Mouse (Mus musculus) adrenal gland, postnatal 36 days (tissue): ENCODE data around the gene Rps12. TPM values are rescaled to one million over a fixed set of nuclear protein-coding genes. Genes with fewer than 3 reads are reported as not detected.
A peak's percentile ranks its signal among the peaks of the same experiment; 100 is the strongest.
"Not testable (repeated sequence)": the region's sequence is repeated elsewhere in the genome, so short reads cannot be mapped to it uniquely, and the experiment has no call there.

Experiments used
- DNase-seq, 2 experiments: peaks; one replicate each; pipeline ENCODE4 v3.0.0; 2021; ENCODE audit warnings: mixed read lengths in 1 of 2
- total RNA-seq, 2 experiments: library from RNA; stranded (reverse); gene quantifications; 2 replicates each; pipeline ENCODE4 v1.2.3; 2021

Gene Rps12
- total RNA-seq, 2 experiments from 2014 or later = 451 to 467 TPM

DNA sequence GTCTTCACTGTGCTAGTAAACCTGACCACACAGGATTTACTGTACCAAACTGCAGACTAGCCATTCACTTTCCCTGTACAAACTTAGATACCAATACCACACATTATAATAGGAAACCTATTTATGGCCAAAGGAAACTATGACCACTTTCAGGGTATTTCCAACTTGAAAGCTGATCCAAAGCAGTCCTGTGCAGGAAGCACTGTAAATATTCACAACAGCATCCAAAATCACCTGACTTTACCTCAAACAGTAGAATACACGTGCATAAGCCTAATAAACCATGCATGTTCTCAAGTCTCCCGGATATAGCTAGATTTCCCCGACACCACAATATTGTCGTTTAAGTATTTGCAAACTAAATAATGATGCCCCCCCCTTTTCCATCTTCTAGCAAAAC is 1.0 kb downstream of the Rps12 start:
- DNase-seq = no peak

DNA sequence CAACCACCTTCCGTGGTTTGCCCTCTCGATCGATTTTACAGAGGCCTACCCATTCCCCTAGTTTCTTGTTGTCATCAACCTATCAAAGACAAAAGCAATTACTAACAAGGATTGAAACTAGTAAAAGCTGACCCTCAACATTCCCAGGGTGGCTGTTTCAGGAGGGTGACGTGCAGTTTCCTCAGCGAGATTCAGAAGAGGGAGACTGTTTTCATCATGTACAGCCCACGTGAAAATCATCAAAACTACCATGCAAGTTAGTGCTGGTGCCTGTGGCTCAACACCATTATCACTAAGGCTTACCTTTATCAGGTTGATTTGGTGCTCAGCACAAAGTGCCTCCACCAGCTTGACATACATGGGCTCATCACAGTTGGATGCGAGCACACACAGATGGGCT is 1.5 kb downstream of the Rps12 start:
- DNase-seq = not testable (repeated sequence)

DNA sequence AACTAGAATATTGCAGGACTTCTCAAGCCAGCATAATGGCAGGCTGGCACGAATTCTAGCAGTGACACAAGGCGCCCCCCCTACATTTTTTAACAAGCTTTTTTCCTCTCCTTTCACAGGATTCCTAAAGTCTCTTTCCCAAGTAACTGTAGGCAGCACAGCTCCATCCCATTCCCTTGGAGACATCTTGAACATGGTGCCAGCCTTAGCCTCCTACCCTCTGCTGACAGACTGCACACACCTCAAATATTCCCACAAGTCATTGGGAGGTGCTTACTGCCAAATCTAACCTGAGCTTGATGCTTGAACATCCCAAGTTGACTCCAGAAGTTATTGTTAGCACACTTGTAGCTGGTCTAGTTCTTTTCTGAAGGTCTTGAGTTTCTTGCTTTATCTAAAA is 3.0 kb downstream of the Rps12 start:
- no peak for DNase-seq

DNA sequence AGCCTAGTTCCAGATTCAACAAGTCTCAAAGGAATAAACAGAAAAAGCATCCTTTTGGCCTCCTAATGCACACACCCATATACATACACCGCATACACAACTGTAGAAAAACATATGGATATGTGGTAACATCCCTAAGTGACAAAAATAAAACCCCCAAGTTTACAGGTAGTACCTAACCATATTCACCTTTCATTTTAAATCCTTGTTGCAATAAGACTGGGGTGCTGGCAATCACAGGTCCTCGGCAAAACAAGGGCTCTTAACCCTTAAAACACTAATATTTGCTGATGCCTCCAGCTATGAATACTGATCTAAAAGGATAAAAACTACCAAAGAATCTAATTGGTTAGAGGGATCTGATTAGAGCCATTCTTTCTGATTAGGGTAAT is 3.6 kb downstream of the Rps12 start:
- DNase-seq = no peak

DNA sequence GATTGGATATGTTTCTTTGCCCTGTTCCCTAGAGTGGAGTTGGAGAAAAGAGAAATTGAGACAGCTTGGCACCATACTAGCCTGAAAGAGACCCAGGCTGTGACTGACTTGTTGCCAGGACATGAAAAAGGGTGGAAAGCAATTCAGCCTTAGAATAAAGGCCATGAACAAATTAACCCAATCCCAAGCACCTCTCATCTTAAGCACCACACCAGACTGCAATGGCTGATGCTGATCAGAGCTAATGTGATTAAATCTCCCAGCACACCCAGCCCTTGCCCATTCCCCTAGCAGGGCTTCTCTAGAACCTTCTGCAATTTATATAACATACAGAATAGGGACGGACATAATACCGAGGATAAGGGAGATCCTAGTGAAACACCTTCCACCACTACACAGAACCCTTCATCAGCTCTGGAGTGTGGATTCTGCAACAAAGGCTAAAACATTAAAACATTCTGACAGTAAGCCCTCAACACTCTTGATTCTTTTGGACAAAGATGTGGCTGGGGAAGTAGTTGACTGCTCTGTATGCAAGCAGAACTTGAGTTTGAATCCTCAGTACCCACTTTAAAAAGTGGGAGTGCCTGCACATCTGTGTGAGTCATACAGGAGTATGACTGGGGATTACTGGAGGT is 4.1 kb downstream of the Rps12 start:
- DNase-seq = no peak

GRCm38 (mm10) chr10:23781760-23782735 is 5.0 kb downstream of the Rps12 start:
- no peak for DNase-seq

GRCm38 (mm10) chr10:23780539-23781275 is 6.4 kb downstream of the Rps12 start:
- peak in 1 of 2 experiments; percentile 43 for DNase-seq

DNA sequence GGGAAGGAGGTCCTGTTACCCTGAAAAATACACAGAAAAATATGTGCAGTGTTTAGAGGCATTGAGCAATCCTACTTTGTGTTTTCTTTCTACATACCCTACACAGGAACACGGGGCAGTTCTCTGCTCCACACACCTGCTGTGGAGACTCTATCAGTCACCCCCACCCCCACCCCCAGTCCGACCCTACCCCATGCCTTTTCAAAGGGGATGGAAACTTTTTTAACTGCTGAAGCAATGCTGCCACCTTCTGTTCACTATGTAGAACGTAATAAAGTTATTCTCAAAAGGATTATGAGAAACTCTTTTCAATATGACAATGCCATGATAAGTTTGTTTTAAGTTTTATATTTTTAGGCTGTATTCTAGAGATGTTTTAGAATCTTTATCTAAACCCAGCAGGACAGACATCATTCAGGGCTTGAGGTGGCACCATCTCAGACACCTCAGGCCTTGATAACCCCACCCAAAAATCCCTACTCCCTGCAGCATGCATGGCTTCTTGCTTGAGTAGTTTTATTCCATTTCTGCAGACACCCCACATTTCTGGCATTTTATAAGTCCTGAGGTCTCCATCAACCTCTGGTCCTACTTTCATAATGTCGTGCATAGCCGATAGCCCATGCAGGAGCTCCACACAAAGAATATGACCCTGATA is 9.7 kb downstream of the Rps12 start:
- no peak for DNase-seq

DNA sequence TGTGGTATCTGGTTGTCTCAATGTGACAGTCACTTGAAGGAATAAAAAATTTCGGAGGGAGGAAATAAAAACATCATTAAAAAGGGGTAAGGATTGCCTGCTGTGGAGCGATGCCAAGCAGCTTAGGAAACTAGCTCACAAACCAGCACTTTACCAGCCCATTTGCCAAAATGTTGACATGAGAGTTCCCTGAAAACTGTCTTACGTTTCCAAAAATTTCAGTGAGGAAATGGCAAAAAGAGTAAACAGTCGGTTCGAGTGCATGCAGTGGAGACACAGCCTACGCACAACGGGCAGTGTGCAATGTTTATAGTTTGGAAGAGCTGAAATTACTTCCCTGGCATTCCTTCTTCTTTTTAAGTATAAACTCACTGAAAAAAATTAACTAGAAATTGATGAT is 32.9 kb downstream of the Rps12 start:
- no peak for DNase-seq

Other genes starting within 250 kb of the Rps12 start
- gene Slc18b1, start 9.7 kb upstream of the Rps12 start, total RNA-seq = 10 to 100 TPM; 29.5 to 33.6 TPM
- gene Vnn3, start 64.2 kb upstream of the Rps12 start, total RNA-seq = 10 to 100 TPM in 1 of 2 experiments, 1 to 10 TPM in 1; 8.5 to 77.2 TPM
- 10 to 100 TPM; 18.8 to 60.6 TPM for gene Vnn1, start 107.4 kb upstream of the Rps12 start, total RNA-seq
- not detected for gene Taar1, start 133.1 kb upstream of the Rps12 start, total RNA-seq
- not detected for gene Taar2, start 151.3 kb upstream of the Rps12 start, total RNA-seq
- gene Taar3, start 162.3 kb upstream of the Rps12 start, total RNA-seq = not detected
- not detected for gene Taar4, start 173.2 kb upstream of the Rps12 start, total RNA-seq
- not detected for gene Taar5, start 183.4 kb upstream of the Rps12 start, total RNA-seq
- not detected for gene Taar6, start 198.4 kb upstream of the Rps12 start, total RNA-seq
- gene Taar7a, start 206.2 kb upstream of the Rps12 start, total RNA-seq = not detected
- gene Taar7b, start 212.7 kb upstream of the Rps12 start, total RNA-seq = not detected
- not detected for gene Taar7d, start 239.9 kb upstream of the Rps12 start, total RNA-seq